Mouse (Mus musculus): ENCODE results near the gene Elac2. TPM values are rescaled to one million over a fixed set of nuclear protein-coding genes. Genes with fewer than 3 reads are reported as not detected.

The Elac2 gene
- total and polyA plus RNA-seq, 3 experiments, result 66.8 to 88.2 (median 74.1) TPM

DNA sequence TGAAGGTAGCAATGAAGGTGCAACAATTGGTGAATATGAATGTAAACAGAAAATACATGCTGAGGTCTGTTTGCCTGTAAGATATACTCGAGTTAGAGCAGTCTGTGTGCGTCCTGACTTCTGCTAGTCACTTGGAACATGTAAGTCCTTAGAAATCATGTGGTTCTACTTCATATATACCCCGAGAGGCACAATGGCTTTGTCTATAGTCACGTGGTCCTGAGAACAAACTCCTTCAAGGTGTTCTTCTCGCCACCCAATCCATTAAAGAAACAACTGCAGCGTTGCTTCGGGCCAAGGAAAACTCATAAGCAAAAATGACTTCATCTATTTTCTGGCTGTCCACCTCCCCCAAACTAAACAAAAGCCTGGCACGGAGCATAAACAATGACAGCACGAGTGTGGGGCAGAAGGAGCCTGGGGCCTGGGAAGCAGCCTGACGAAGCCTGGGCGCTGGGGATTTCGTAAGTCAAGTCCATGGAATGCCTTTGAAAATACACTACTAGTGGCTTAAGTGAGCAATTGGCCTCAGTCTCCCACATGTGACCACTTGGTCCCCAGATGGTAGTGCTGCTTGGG, 60.8 kb downstream of the Elac2 start:
- TF ChIP-seq E2F4 (IDR thresholded peaks at IDR 0.05; ENCODE audit: insufficient replicate concordance, low read depth, low read length), result no peak
- TF ChIP-seq BHLHE40 (IDR thresholded peaks at IDR 0.05; ENCODE audit: low read depth, low read length), result no peak
- no peak for TF ChIP-seq TCF12 (IDR thresholded peaks at IDR 0.05; ENCODE audit: low read depth, low read length)
- TF ChIP-seq ZNF384 (IDR thresholded peaks at IDR 0.05; ENCODE audit: low read depth, low read length), result no peak
- no peak for TF ChIP-seq JUND (conservative IDR thresholded peaks at IDR 0.05; ENCODE audit: low read depth, low read length)
- no peak for TF ChIP-seq RCOR1 (conservative IDR thresholded peaks at IDR 0.05; ENCODE audit: low read depth, low read length)
- TF ChIP-seq NELFE (IDR thresholded peaks at IDR 0.05; ENCODE audit: low read depth, low read length), result no peak
- TF ChIP-seq CTCF (conservative IDR thresholded peaks at IDR 0.05 in 1 of 2, IDR thresholded peaks at IDR 0.05 in 1 of 2; ENCODE audit: low read depth in 2 of 2, low read length in 2 of 2), result no peak
- TF ChIP-seq EP300 (IDR thresholded peaks at IDR 0.05; ENCODE audit: low read length), result no peak
- Histone ChIP-seq H3K4me2 (ENCODE audit: insufficient read depth, low read depth, poor library complexity, severe bottlenecking) (no peak overlapping the region), H3K27ac (ENCODE audit: insufficient read depth, low read depth) (no peak overlapping the region), H3K27me3 (replicated peaks) (peaks cover 3% of the 10 kb centered on the region), H3K4me3 (replicated peaks in 1 of 3; ENCODE audit: low read depth in 2 of 3, low read length in 2 of 3, poor library complexity in 1 of 3) (no peak overlapping the region), H3K79me2 (replicated peaks; ENCODE audit: control insufficient read depth, extremely low read depth, insufficient read depth, poor library complexity, severe bottlenecking) (no peaks in the 10 kb centered on the region), H3K36me3 (replicated peaks in 1 of 2; ENCODE audit: control insufficient read depth in 1 of 2, insufficient read depth in 1 of 2, low read length in 1 of 2) (no peaks in the 10 kb centered on the region), H3K9me3 (replicated peaks; ENCODE audit: low read length) (no peaks in the 10 kb centered on the region), H3K9ac (ENCODE audit: insufficient read depth, low read depth) (no peak overlapping the region), H3K4me1 (ENCODE audit: control insufficient read depth in 1 of 2, insufficient read depth in 2 of 2) (no peaks in the 10 kb centered on the region)
- dilution Hi-C loops (cut with MboI; ENCODE audit: extremely low pct_ligation_motif_present, extremely low pct_unique_long_range_greater_than_20kb, low sequenced_read_pairs), result no loop called here
- DNase-seq (ENCODE audit: extremely low read depth), result no peak
- in situ Hi-C loops (cut with MboI; ENCODE audit: low pct_ligation_motif_present, low pct_unique_long_range_greater_than_20kb, low sequenced_read_pairs), result no loop called here

DNA sequence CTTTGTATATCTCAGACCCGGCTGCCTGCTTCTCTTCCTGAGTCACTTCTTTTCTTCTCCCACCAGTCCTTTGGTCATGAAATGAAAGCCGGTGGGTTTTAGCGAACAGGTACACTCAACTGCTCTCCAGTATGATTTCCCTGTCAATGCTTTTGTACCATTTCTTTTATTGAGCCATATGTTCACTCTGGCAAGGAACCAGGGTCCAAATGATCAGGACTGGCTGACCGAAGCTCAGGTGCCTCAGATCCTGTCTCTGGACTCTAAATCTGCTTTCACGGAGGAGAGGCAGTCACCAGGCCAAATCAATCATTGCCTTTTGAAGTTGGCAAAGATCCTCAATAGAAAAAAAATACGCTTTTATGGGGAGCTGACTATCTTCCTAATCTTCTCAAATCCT, 61.7 kb downstream of the Elac2 start:
- Histone ChIP-seq H3K4me3 (replicated peaks in 1 of 3; ENCODE audit: low read depth in 2 of 3, low read length in 2 of 3, poor library complexity in 1 of 3) (no peak overlapping the region), H3K9me3 (replicated peaks; ENCODE audit: low read length) (no peaks in the 10 kb centered on the region), H3K9ac (ENCODE audit: insufficient read depth, low read depth) (no peak overlapping the region), H3K27me3 (replicated peaks) (peaks cover 3% of the 10 kb centered on the region), H3K4me2 (ENCODE audit: insufficient read depth, low read depth, poor library complexity, severe bottlenecking) (no peak overlapping the region), H3K36me3 (replicated peaks in 1 of 2; ENCODE audit: control insufficient read depth in 1 of 2, insufficient read depth in 1 of 2, low read length in 1 of 2) (no peaks in the 10 kb centered on the region), H3K27ac (ENCODE audit: insufficient read depth, low read depth) (no peak overlapping the region), H3K79me2 (replicated peaks; ENCODE audit: control insufficient read depth, extremely low read depth, insufficient read depth, poor library complexity, severe bottlenecking) (no peaks in the 10 kb centered on the region), H3K4me1 (ENCODE audit: control insufficient read depth in 1 of 2, insufficient read depth in 2 of 2) (no peaks in the 10 kb centered on the region)
- no peak for DNase-seq (ENCODE audit: extremely low read depth)
- in situ Hi-C loops (cut with MboI; ENCODE audit: low pct_ligation_motif_present, low pct_unique_long_range_greater_than_20kb, low sequenced_read_pairs), result no loop called here
- dilution Hi-C loops (cut with MboI; ENCODE audit: extremely low pct_ligation_motif_present, extremely low pct_unique_long_range_greater_than_20kb, low sequenced_read_pairs), result no loop called here
- no peak for TF ChIP-seq MAX (IDR thresholded peaks at IDR 0.05; ENCODE audit: low read length)
- no peak for TF ChIP-seq RCOR1 (conservative IDR thresholded peaks at IDR 0.05; ENCODE audit: low read depth, low read length)
- TF ChIP-seq MAZ (IDR thresholded peaks at IDR 0.05; ENCODE audit: low read depth, low read length), result no peak
- TF ChIP-seq GABPA (IDR thresholded peaks at IDR 0.05; ENCODE audit: insufficient replicate concordance, low read depth, low read length), result no peak
- TF ChIP-seq HCFC1 (IDR thresholded peaks at IDR 0.05; ENCODE audit: low read depth, low read length), result no peak
- TF ChIP-seq USF2 (conservative IDR thresholded peaks at IDR 0.05; ENCODE audit: low read depth, low read length), result no peak
- TF ChIP-seq NRF1 (IDR thresholded peaks at IDR 0.05; ENCODE audit: low read depth, low read length), result no peak
- no peak for TF ChIP-seq CHD1 (IDR thresholded peaks at IDR 0.05; ENCODE audit: low read depth, low read length)
